Mouse (Mus musculus) MEL (cell line): ENCODE data around the gene Gm14137. TPM values are rescaled to one million over a fixed set of nuclear protein-coding genes. Genes with fewer than 3 reads are reported as not detected.

Experiments
- DNase-seq: peaks from one replicate; pipeline ENCODE4 v3.0.0; 2011; ENCODE audit warnings: low read depth, low spot score
- H3K27ac ChIP-seq: 2 replicates; pipeline ENCODE4 v1.5.1; 2012; ENCODE audit warnings: low read depth, mild to moderate bottlenecking, control low read depth, low read length, moderate library complexity; ENCODE audit not compliant: control insufficient read depth
- H3K27me3 ChIP-seq, 2 experiments: fragments of 150-350 bp in 1 of 2; sonication (generic) in 1 of 2; 2 replicates each; pipeline ENCODE4 v1.6.1; 2012; ENCODE audit warnings: low read length in 2 of 2, mild to moderate bottlenecking in 2 of 2, improper control_type of control experiment in 1 of 2, moderate library complexity in 1 of 2; ENCODE audit not compliant: insufficient read depth in 2 of 2, control insufficient read depth in 1 of 2
- H3K36me3 ChIP-seq, 2 experiments: 2 replicates each; pipeline ENCODE4 v1.6.1; 2012 to 2014; ENCODE audit warnings: low read length in 2 of 2, improper control_type of control experiment in 1 of 2, inconsistent platforms in 1 of 2, mild to moderate bottlenecking in 1 of 2; ENCODE audit not compliant: insufficient read depth in 2 of 2, control insufficient read depth in 1 of 2
- H3K4me1 ChIP-seq, 2 experiments: fragments of 150-350 bp in 1 of 2; sonication (generic) in 1 of 2; 2 replicates each; pipeline ENCODE4 v1.6.1; 2012; ENCODE audit warnings: low read length in 2 of 2, improper control_type of control experiment in 1 of 2, mild to moderate bottlenecking in 1 of 2; ENCODE audit not compliant: insufficient read depth in 2 of 2, control insufficient read depth in 1 of 2
- H3K4me3 ChIP-seq, 2 experiments: fragments of 150-350 bp in 1 of 2; sonication (generic) in 1 of 2; 2 replicates each; pipeline ENCODE4 v1.5.1; 2012; ENCODE audit warnings: low read depth in 2 of 2, low read length in 2 of 2, mild to moderate bottlenecking in 2 of 2, moderate library complexity in 2 of 2, control low read depth in 1 of 2, improper control_type of control experiment in 1 of 2; ENCODE audit not compliant: control insufficient read depth in 1 of 2, insufficient read depth in 1 of 2
- H3K79me2 ChIP-seq: 2 replicates; pipeline ENCODE4 v1.6.1; 2012; ENCODE audit warnings: mild to moderate bottlenecking, low read length, moderate library complexity; ENCODE audit not compliant: control insufficient read depth, poor library complexity, insufficient read depth
- H3K9ac ChIP-seq: 2 replicates; pipeline ENCODE4 v1.6.1; 2012; ENCODE audit warnings: low read depth, mild to moderate bottlenecking, control low read depth, low read length, moderate library complexity; ENCODE audit not compliant: control insufficient read depth, poor library complexity, severe bottlenecking
- H3K9me3 ChIP-seq: fragments of 150-350 bp; sonication (generic); replicated peaks from 2 replicates; pipeline ENCODE4 v1.6.1; 2012; ENCODE audit warnings: mild to moderate bottlenecking, low read length, improper control_type of control experiment, moderate library complexity; ENCODE audit not compliant: insufficient read depth
- BHLHE40 ChIP-seq: IDR thresholded peaks from 2 replicates; pipeline ENCODE4 v1.6.1; 2012; ENCODE audit warnings: low read depth, mild to moderate bottlenecking, inconsistent platforms, low read length, improper control_type of control experiment, borderline replicate concordance
- CHD2 ChIP-seq: IDR thresholded peaks from 2 replicates; pipeline ENCODE4 v1.6.1; 2011; ENCODE audit warnings: low read length, improper control_type of control experiment
- EP300 ChIP-seq, 2 experiments: IDR thresholded peaks; 2 replicates each; pipeline ENCODE4 v1.6.1; 2011; ENCODE audit warnings: improper control_type of control experiment in 2 of 2, low read length in 2 of 2, low read depth in 1 of 2, mild to moderate bottlenecking in 1 of 2
- GABPA ChIP-seq: IDR thresholded peaks from 2 replicates; pipeline ENCODE4 v1.6.1; 2012; ENCODE audit warnings: low read depth, mild to moderate bottlenecking, inconsistent platforms, low read length, improper control_type of control experiment, moderate library complexity
- GATA1 ChIP-seq: IDR thresholded peaks from 2 replicates; pipeline ENCODE4 v1.6.1; 2011; ENCODE audit warnings: low read depth, low read length, improper control_type of control experiment
- HCFC1 ChIP-seq: IDR thresholded peaks from 2 replicates; pipeline ENCODE4 v1.6.1; 2012; ENCODE audit warnings: low read depth, mild to moderate bottlenecking, inconsistent platforms, low read length, improper control_type of control experiment, moderate library complexity
- JUND ChIP-seq: IDR thresholded peaks from 2 replicates; pipeline ENCODE4 v1.6.1; 2011; ENCODE audit warnings: low read depth, mild to moderate bottlenecking, improper control_type of control experiment, low read length
- MAX ChIP-seq: IDR thresholded peaks from 2 replicates; pipeline ENCODE4 v1.6.1; 2011; ENCODE audit warnings: low read length, improper control_type of control experiment
- MXI1 ChIP-seq: IDR thresholded peaks from 2 replicates; pipeline ENCODE4 v1.6.1; 2011; ENCODE audit warnings: mild to moderate bottlenecking, low read depth, low read length, improper control_type of control experiment
- MYC ChIP-seq: IDR thresholded peaks from 2 replicates; pipeline ENCODE4 v1.6.1; 2011; ENCODE audit warnings: low read depth, mild to moderate bottlenecking, low read length, improper control_type of control experiment, moderate library complexity
- NELFE ChIP-seq: IDR thresholded peaks from 2 replicates; pipeline ENCODE4 v1.6.1; 2011; ENCODE audit warnings: low read depth, low read length, improper control_type of control experiment
- NRF1 ChIP-seq: IDR thresholded peaks from 2 replicates; pipeline ENCODE4 v1.6.1; 2014; ENCODE audit warnings: low read depth, mild to moderate bottlenecking, inconsistent platforms, low read length, improper control_type of control experiment, moderate library complexity; ENCODE audit not compliant: poor library complexity, insufficient read depth, severe bottlenecking
- POLR2AphosphoS2 ChIP-seq: IDR thresholded peaks from 2 replicates; pipeline ENCODE4 v1.6.1; 2011; ENCODE audit warnings: low read length, improper control_type of control experiment
- SIN3A ChIP-seq: IDR thresholded peaks from 2 replicates; pipeline ENCODE4 v1.6.1; 2012; ENCODE audit warnings: low read length, improper control_type of control experiment, inconsistent platforms
- SMC3 ChIP-seq: IDR thresholded peaks from 2 replicates; pipeline ENCODE4 v1.6.1; 2011; ENCODE audit warnings: low read depth, low read length, improper control_type of control experiment
- TAL1 ChIP-seq: IDR thresholded peaks from 2 replicates; pipeline ENCODE4 v1.6.1; 2012; ENCODE audit warnings: mild to moderate bottlenecking, inconsistent platforms, low read length, moderate library complexity, mixed read lengths
- TBP ChIP-seq: IDR thresholded peaks from 2 replicates; pipeline ENCODE4 v1.8.0; 2011; ENCODE audit warnings: low read depth, low read length, improper control_type of control experiment
- TCF12 ChIP-seq: IDR thresholded peaks from 2 replicates; pipeline ENCODE4 v1.6.1; 2014; ENCODE audit warnings: low read depth, mild to moderate bottlenecking, inconsistent platforms, low read length, improper control_type of control experiment, moderate library complexity
- UBTF ChIP-seq: IDR thresholded peaks from 2 replicates; pipeline ENCODE4 v1.6.1; 2012; ENCODE audit warnings: low read depth, mild to moderate bottlenecking, inconsistent platforms, low read length, improper control_type of control experiment, moderate library complexity, borderline replicate concordance; ENCODE audit not compliant: insufficient read depth
- USF2 ChIP-seq, 2 experiments: IDR thresholded peaks; 2 replicates each; pipeline ENCODE4 v1.6.1; 2011 to 2012; ENCODE audit warnings: improper control_type of control experiment in 2 of 2, low read length in 2 of 2, borderline replicate concordance in 1 of 2, inconsistent platforms in 1 of 2, low read depth in 1 of 2, mild to moderate bottlenecking in 1 of 2; ENCODE audit not compliant: insufficient read depth in 1 of 2
- polyA plus RNA-seq, 2 experiments: library from polyadenylated mRNA; stranded (reverse) in 1 of 2; unstranded in 1 of 2; fragments of >175 nt in 1 of 2; fragments of >200 nt in 1 of 2; gene quantifications; 2 replicates each; pipeline versions ENCODE4 v1.2.1 to v1.2.4; 2012; ENCODE audit warnings: low replicate concordance in 2 of 2, low read depth in 1 of 2; ENCODE audit not compliant: insufficient read length in 2 of 2, insufficient read depth in 1 of 2, missing spikeins in 1 of 2
- total RNA-seq: library from RNA; depleted of rRNA; stranded (reverse); fragments of 300-350 nt; gene quantifications from 2 replicates; pipeline ENCODE4 v1.2.3, GENCODE M21; 2012

Gene Gm14137
- total and polyA plus RNA-seq, 3 experiments: 0.71 TPM; not detected in 2

- Histone ChIP-seq H3K4me1 (peaks cover 0 to 3% of the 10 kb centered on the region in 2 experiments; a peak in 2 of 4 replicates), H3K79me2 (no peaks in the 10 kb centered on the region), H3K27me3 (no peaks in the 10 kb centered on the region), H3K27ac (no peak overlapping the region), H3K9ac (no peak overlapping the region), H3K36me3 (peaks cover 0 to 3% of the 10 kb centered on the region in 2 experiments; a peak in 1 of 4 replicates), H3K9me3 (no peaks in the 10 kb centered on the region), H3K4me3 (no peak overlapping the region)
- no peak for DNase-seq
- TF ChIP-seq POLR2AphosphoS2: no peak
- TF ChIP-seq SIN3A: no peak
- no peak for TF ChIP-seq BHLHE40
- TF ChIP-seq MAX: no peak
- no peak for TF ChIP-seq TBP
- TF ChIP-seq MYC: no peak
- no peak for TF ChIP-seq NRF1
Observed at GRCm38 (mm10) chr2:119198934-119199333, 24.6 kb downstream of the Gm14137 start.

DNA sequence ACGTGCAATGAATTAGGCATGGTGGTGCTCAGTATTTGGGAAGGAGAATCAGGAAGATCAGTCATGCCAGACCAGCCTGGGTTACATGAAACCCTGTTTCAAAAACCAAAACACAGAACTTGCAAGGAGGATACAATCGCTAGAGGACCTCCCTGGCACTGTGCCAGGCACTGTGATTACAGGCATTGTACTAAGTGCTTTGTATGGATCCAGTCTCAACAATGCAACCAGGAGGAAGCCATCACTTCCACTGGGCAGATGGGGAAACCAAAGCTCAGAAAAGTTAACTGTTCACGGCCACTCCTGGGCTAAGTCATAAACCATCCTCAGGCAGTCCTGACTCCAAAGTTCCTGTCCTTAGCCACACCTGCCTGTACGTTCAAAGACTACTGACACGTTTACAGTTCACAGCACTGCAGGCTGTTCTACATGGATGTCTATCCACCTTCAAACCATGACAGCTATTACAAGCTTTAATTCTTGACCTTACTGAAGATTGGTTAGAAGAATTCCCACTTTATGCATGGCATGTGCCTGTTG is 28.7 kb downstream of the Gm14137 start:
- Histone ChIP-seq H3K4me3 (no peak overlapping the region), H3K36me3 (no peaks in the 10 kb centered on the region), H3K27ac (no peak overlapping the region), H3K27me3 (no peaks in the 10 kb centered on the region), H3K4me1 (peaks cover 0 to 5% of the 10 kb centered on the region in 2 experiments; a peak in 1 of 4 replicates), H3K9ac (no peak overlapping the region), H3K9me3 (no peaks in the 10 kb centered on the region), H3K79me2 (peaks cover 3% of the 10 kb centered on the region; the same call in 1 of the 2 replicates)
- no peak for TF ChIP-seq USF2 (IDR thresholded peaks at IDR 0.05; ENCODE audit: borderline replicate concordance in 1 of 2, insufficient read depth in 1 of 2, low read depth in 1 of 2, low read length in 2 of 2)
- no peak for TF ChIP-seq CHD2
- no peak for TF ChIP-seq UBTF
- TF ChIP-seq SMC3: no peak
- no peak for TF ChIP-seq GATA1
- TF ChIP-seq JUND: no peak
- TF ChIP-seq HCFC1: no peak
- TF ChIP-seq EP300 (IDR thresholded peaks at IDR 0.05; ENCODE audit: low read depth in 1 of 2, low read length in 2 of 2): no peak
- no peak for TF ChIP-seq MXI1
- TF ChIP-seq NELFE: no peak
- TF ChIP-seq TCF12: no peak
- TF ChIP-seq GABPA: no peak
- no peak for TF ChIP-seq TAL1
- DNase-seq: peak; percentile 41
